Mouse (Mus musculus) MEL (cell line): ENCODE measurements at regions not wholly inside any gene's neighbourhood (a gene's known extent, or its start where the extent isn't known, plus 50 kb on each side); places are given as distances from the start of the nearest gene placed in this dataset.

ENCODE experiments used
- DNase-seq: peaks from one replicate; pipeline ENCODE4 v3.0.0; 2011; ENCODE audit warnings: low read depth, low spot score
- H3K27ac ChIP-seq: 2 replicates; pipeline ENCODE4 v1.5.1; 2012; ENCODE audit warnings: low read depth, mild to moderate bottlenecking, control low read depth, low read length, moderate library complexity; ENCODE audit not compliant: control insufficient read depth
- H3K27me3 ChIP-seq, 2 experiments: fragments of 150-350 bp in 1 of 2; sonication (generic) in 1 of 2; 2 replicates each; pipeline ENCODE4 v1.6.1; 2012; ENCODE audit warnings: low read length in 2 of 2, mild to moderate bottlenecking in 2 of 2, improper control_type of control experiment in 1 of 2, moderate library complexity in 1 of 2; ENCODE audit not compliant: insufficient read depth in 2 of 2, control insufficient read depth in 1 of 2
- H3K36me3 ChIP-seq, 2 experiments: 2 replicates each; pipeline ENCODE4 v1.6.1; 2012 to 2014; ENCODE audit warnings: low read length in 2 of 2, improper control_type of control experiment in 1 of 2, inconsistent platforms in 1 of 2, mild to moderate bottlenecking in 1 of 2; ENCODE audit not compliant: insufficient read depth in 2 of 2, control insufficient read depth in 1 of 2
- H3K4me1 ChIP-seq, 2 experiments: fragments of 150-350 bp in 1 of 2; sonication (generic) in 1 of 2; 2 replicates each; pipeline ENCODE4 v1.6.1; 2012; ENCODE audit warnings: low read length in 2 of 2, improper control_type of control experiment in 1 of 2, mild to moderate bottlenecking in 1 of 2; ENCODE audit not compliant: insufficient read depth in 2 of 2, control insufficient read depth in 1 of 2
- H3K4me3 ChIP-seq, 2 experiments: fragments of 150-350 bp in 1 of 2; sonication (generic) in 1 of 2; 2 replicates each; pipeline ENCODE4 v1.5.1; 2012; ENCODE audit warnings: low read depth in 2 of 2, low read length in 2 of 2, mild to moderate bottlenecking in 2 of 2, moderate library complexity in 2 of 2, control low read depth in 1 of 2, improper control_type of control experiment in 1 of 2; ENCODE audit not compliant: control insufficient read depth in 1 of 2, insufficient read depth in 1 of 2
- H3K79me2 ChIP-seq: 2 replicates; pipeline ENCODE4 v1.6.1; 2012; ENCODE audit warnings: mild to moderate bottlenecking, low read length, moderate library complexity; ENCODE audit not compliant: control insufficient read depth, poor library complexity, insufficient read depth
- H3K9ac ChIP-seq: 2 replicates; pipeline ENCODE4 v1.6.1; 2012; ENCODE audit warnings: low read depth, mild to moderate bottlenecking, control low read depth, low read length, moderate library complexity; ENCODE audit not compliant: control insufficient read depth, poor library complexity, severe bottlenecking
- H3K9me3 ChIP-seq: fragments of 150-350 bp; sonication (generic); replicated peaks from 2 replicates; pipeline ENCODE4 v1.6.1; 2012; ENCODE audit warnings: mild to moderate bottlenecking, low read length, improper control_type of control experiment, moderate library complexity; ENCODE audit not compliant: insufficient read depth
- E2F4 ChIP-seq: IDR thresholded peaks from 2 replicates; pipeline ENCODE4 v1.6.1; 2011; ENCODE audit warnings: low read depth, low read length, improper control_type of control experiment, borderline replicate concordance
- HCFC1 ChIP-seq: IDR thresholded peaks from 2 replicates; pipeline ENCODE4 v1.6.1; 2012; ENCODE audit warnings: low read depth, mild to moderate bottlenecking, inconsistent platforms, low read length, improper control_type of control experiment, moderate library complexity
- MAX ChIP-seq: IDR thresholded peaks from 2 replicates; pipeline ENCODE4 v1.6.1; 2011; ENCODE audit warnings: low read length, improper control_type of control experiment
- MXI1 ChIP-seq: IDR thresholded peaks from 2 replicates; pipeline ENCODE4 v1.6.1; 2011; ENCODE audit warnings: mild to moderate bottlenecking, low read depth, low read length, improper control_type of control experiment
- NELFE ChIP-seq: IDR thresholded peaks from 2 replicates; pipeline ENCODE4 v1.6.1; 2011; ENCODE audit warnings: low read depth, low read length, improper control_type of control experiment
- POLR2AphosphoS2 ChIP-seq: IDR thresholded peaks from 2 replicates; pipeline ENCODE4 v1.6.1; 2011; ENCODE audit warnings: low read length, improper control_type of control experiment
- POLR2AphosphoS5 ChIP-seq: IDR thresholded peaks from 2 replicates; pipeline ENCODE4 v1.6.1; 2012; ENCODE audit warnings: low read depth, borderline replicate concordance, mild to moderate bottlenecking, inconsistent platforms, low read length, moderate library complexity, mixed read lengths
- TAL1 ChIP-seq: IDR thresholded peaks from 2 replicates; pipeline ENCODE4 v1.6.1; 2012; ENCODE audit warnings: mild to moderate bottlenecking, inconsistent platforms, low read length, moderate library complexity, mixed read lengths
- TBP ChIP-seq: IDR thresholded peaks from 2 replicates; pipeline ENCODE4 v1.8.0; 2011; ENCODE audit warnings: low read depth, low read length, improper control_type of control experiment
- UBTF ChIP-seq: IDR thresholded peaks from 2 replicates; pipeline ENCODE4 v1.6.1; 2012; ENCODE audit warnings: low read depth, mild to moderate bottlenecking, inconsistent platforms, low read length, improper control_type of control experiment, moderate library complexity, borderline replicate concordance; ENCODE audit not compliant: insufficient read depth
- USF1 ChIP-seq: IDR thresholded peaks from 2 replicates; pipeline ENCODE4 v1.6.1; 2014; ENCODE audit warnings: low read depth, mild to moderate bottlenecking, inconsistent platforms, low read length, improper control_type of control experiment, moderate library complexity
- USF2 ChIP-seq, 2 experiments: IDR thresholded peaks; 2 replicates each; pipeline ENCODE4 v1.6.1; 2011 to 2012; ENCODE audit warnings: improper control_type of control experiment in 2 of 2, low read length in 2 of 2, borderline replicate concordance in 1 of 2, inconsistent platforms in 1 of 2, low read depth in 1 of 2, mild to moderate bottlenecking in 1 of 2; ENCODE audit not compliant: insufficient read depth in 1 of 2
- ZMIZ1 ChIP-seq: IDR thresholded peaks from 2 replicates; pipeline ENCODE4 v1.6.1; 2012; ENCODE audit warnings: low read depth, mild to moderate bottlenecking, inconsistent platforms, low read length, improper control_type of control experiment, moderate library complexity
- ZNF384 ChIP-seq: IDR thresholded peaks from 2 replicates; pipeline ENCODE4 v1.6.1; 2012; ENCODE audit warnings: low read depth, mild to moderate bottlenecking, inconsistent platforms, low read length, improper control_type of control experiment

GRCm38 (mm10) chr3:84356690-84357014, 50.0 kb upstream of the Trim2 start:
- no peak for DNase-seq
- no peaks in the 10 kb centered on the region for H3K27me3 ChIP-seq
- H3K79me2 ChIP-seq, result no peaks in the 10 kb centered on the region
- no peak overlapping the region for H3K9ac ChIP-seq
- TF ChIP-seq MAX, result no peak
- TF ChIP-seq ZNF384, result no peak
- TF ChIP-seq TBP, result no peak
- TF ChIP-seq USF2 (IDR thresholded peaks at IDR 0.05; ENCODE audit: borderline replicate concordance in 1 of 2, insufficient read depth in 1 of 2, low read depth in 1 of 2, low read length in 2 of 2), result no peak
- no peak for TF ChIP-seq ZMIZ1
- TF ChIP-seq POLR2AphosphoS5, result no peak
- TF ChIP-seq E2F4, result no peak
- no peak for TF ChIP-seq TAL1
- TF ChIP-seq POLR2AphosphoS2, result no peak
- TF ChIP-seq HCFC1, result no peak
- TF ChIP-seq USF1, result no peak
- no peak for TF ChIP-seq NELFE
- no peak for TF ChIP-seq MXI1
- TF ChIP-seq UBTF, result no peak
- TF ChIP-seq, all 39 proteins: peak for 0
- H3K4me3 ChIP-seq, result no peak overlapping the region
- H3K27ac ChIP-seq, result no peak overlapping the region
- H3K4me1 ChIP-seq, result peaks cover 3% of the 10 kb centered on the region in 2 experiments; a peak in 3 of 4 replicates
- peaks cover 0 to 5% of the 10 kb centered on the region in 2 experiments; a peak in 1 of 4 replicates for H3K36me3 ChIP-seq
- H3K9me3 ChIP-seq, result no peaks in the 10 kb centered on the region
